Mouse (Mus musculus): ENCODE measurements around the gene Tmem120b.

DNA sequence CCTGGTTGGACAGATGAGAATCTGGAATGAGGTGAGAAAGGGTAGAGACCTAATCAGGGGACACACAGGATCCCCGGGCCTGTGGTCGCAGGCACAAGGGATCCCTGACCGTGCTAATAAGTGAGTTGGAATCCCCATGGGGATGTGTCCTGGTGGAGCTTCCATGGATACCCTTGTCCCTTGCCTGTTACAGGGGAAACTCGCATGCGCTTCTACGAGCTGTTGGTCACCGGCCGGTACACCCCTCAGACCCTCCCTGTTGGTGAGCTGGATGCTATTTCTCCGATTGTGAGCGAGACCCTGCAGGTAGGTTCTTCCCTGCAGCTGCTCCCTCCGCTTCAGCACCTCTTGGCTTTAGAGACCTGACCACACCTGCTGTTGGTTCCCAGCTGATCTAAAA, 78.1 kb downstream of the Tmem120b start:
- no peak for TF ChIP-seq CTCF (IDR thresholded peaks at IDR 0.05; ENCODE audit: extremely low read depth, insufficient read length, insufficient replicate concordance, low read depth, low read length)
- no peak for TF ChIP-seq POLR2A (IDR thresholded peaks at IDR 0.05; ENCODE audit: low read depth, low read length)

Data from small intestine, adult 2 months (tissue).